Mouse (Mus musculus) neural tube, embryonic 11.5 days (tissue): ENCODE measurements around the gene Iqsec1. TPM values are rescaled to one million over a fixed set of nuclear protein-coding genes. Genes with fewer than 3 reads are reported as not detected.
A peak's percentile ranks its signal among the peaks of the same experiment; 100 is the strongest.

Experiments
- ATAC-seq: fragments of 200-750 bp; cut with Nextera tagmentation; 2 replicates; pipeline ENCODE4 v1.8.0; 2017; ENCODE audit warnings: moderate number of reproducible peaks, mild to moderate bottlenecking, moderate TSS enrichment, moderate library complexity; ENCODE audit not compliant: insufficient read depth, low FRiP score, low TSS enrichment
- DNase-seq: peaks from one replicate; pipeline ENCODE4 v3.0.0-alpha.2; 2015; ENCODE audit warnings: low spot score
- H3K27ac ChIP-seq: fragments of 300-500 bp; sonication (generic); 2 replicates; pipeline ENCODE4 v1.5.1; 2014; ENCODE audit warnings: low read depth, mild to moderate bottlenecking, low read length
- H3K27me3 ChIP-seq: fragments of 300-500 bp; sonication (generic); 2 replicates; pipeline ENCODE4 v1.6.1; 2014; ENCODE audit warnings: mild to moderate bottlenecking, low read length, mixed read lengths; ENCODE audit not compliant: control insufficient read depth, insufficient read depth
- H3K36me3 ChIP-seq: fragments of 300-500 bp; sonication (generic); 2 replicates; pipeline ENCODE4 v1.6.1; 2014; ENCODE audit warnings: mild to moderate bottlenecking, low read length, moderate library complexity, mixed read lengths; ENCODE audit not compliant: control insufficient read depth, insufficient read depth
- H3K4me1 ChIP-seq: fragments of 300-500 bp; sonication (generic); 2 replicates; pipeline ENCODE4 v1.6.1; 2014; ENCODE audit warnings: low read length, mixed read lengths; ENCODE audit not compliant: control insufficient read depth, insufficient read depth
- H3K4me2 ChIP-seq: fragments of 300-500 bp; sonication (generic); 2 replicates; pipeline ENCODE4 v1.6.1; 2014; ENCODE audit warnings: low read depth, mild to moderate bottlenecking, moderate library complexity
- H3K4me3 ChIP-seq: fragments of 300-500 bp; sonication (generic); 2 replicates; pipeline ENCODE4 v1.5.1; 2014; ENCODE audit warnings: low read depth, low read length
- H3K9ac ChIP-seq: fragments of 300-500 bp; sonication (generic); 2 replicates; pipeline ENCODE4 v1.6.1; 2014; ENCODE audit warnings: mild to moderate bottlenecking, low read length
- H3K9me3 ChIP-seq: fragments of 300-500 bp; sonication (generic); 2 replicates; pipeline ENCODE4 v1.6.1; 2016; ENCODE audit warnings: low read length; ENCODE audit not compliant: control insufficient read depth
- WGBS: fragments of 180-500 bp; shearing (Covaris S2); extraction: QIAGEN DNeasy Blood & Tissue Kit; methylation state at CpG from one replicate; pipeline ENCODE4 v1.1.7; 2014; 5-methylcytosine and 5-hydroxymethylcytosine counted together
- polyA plus RNA-seq: library from polyadenylated mRNA; unstranded; fragments of >200 nt; fragmentation: Nextera tagmentation; extraction: Ambion mirVana; gene quantifications from 2 replicates; pipeline ENCODE4 v1.2.1, GENCODE M21; 2014

Gene Iqsec1
- polyA plus RNA-seq, 1 experiment from 2014 or later: 18.6 TPM

DNA sequence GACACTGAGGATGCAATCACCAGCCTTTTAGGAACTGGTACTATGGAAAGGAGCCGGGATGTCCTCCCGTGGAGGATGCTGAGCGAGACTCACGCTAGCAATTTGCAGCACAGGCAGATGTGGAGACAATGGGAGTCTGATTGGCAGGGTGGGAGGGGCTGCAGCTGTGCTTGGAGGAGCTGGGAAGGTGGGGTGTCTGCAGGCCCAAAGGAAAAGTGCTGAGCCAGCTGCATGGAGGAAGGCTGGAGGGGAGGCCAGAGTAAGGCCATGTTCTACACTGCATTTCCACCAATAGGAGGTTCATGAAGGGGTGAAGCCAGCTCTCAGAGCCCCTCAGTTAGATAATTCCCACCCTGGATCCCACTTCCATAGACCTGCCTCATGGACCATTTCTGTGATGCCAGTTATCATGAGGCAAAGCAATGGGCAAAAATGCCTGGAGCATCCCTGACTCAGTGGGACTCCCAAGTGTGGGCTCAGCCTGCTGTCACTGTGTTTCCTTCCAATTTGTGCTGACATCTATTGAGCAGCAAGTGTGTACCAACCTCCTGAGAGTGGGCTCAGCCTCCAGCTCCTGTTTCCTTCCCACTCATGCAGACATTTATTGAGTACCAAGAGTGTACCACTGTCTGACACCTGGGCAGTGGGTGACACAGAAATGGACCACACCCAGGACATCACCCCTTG, 166.4 kb downstream of the Iqsec1 start:
- ATAC-seq (no peak), DNase-seq (no peak)
- Histone ChIP-seq H3K36me3 (no peaks in the 10 kb centered on the region), H3K4me1 (peaks cover 7% of the 10 kb centered on the region), H3K9ac (no peak overlapping the region), H3K4me3 (no peak overlapping the region), H3K4me2 (no peak overlapping the region), H3K27me3 (no peaks in the 10 kb centered on the region), H3K9me3 (no peaks in the 10 kb centered on the region), H3K27ac (no peak overlapping the region)
- WGBS: 28% methylated on average over 4 of the region's 4 CpGs

DNA sequence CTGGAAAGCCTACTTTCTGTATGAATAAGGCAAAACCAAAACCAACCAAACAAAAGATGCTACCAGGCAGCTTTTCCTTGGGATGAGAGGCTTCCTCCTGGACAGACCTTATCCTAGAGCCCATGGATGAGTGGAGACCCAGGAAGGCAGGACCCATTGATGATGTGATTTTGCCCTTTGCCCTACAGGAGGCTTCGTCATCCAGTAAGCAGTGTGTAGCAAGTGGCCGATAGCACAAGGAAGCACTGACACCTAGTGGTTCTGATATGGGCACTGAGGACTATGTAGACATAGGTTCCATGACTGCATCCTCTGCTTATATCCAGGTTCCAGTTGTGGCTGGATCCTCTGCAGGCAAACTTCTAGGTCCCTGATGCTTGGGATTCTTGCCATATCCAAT, 168.6 kb downstream of the Iqsec1 start:
- H3K27ac ChIP-seq: no peak overlapping the region
- no peak overlapping the region for H3K4me3 ChIP-seq
- no peaks in the 10 kb centered on the region for H3K36me3 ChIP-seq
- H3K9ac ChIP-seq: no peak overlapping the region
- DNase-seq: no peak
- no peak overlapping the region for H3K4me2 ChIP-seq
- no peaks in the 10 kb centered on the region for H3K9me3 ChIP-seq
- no peak for ATAC-seq
- H3K27me3 ChIP-seq: no peaks in the 10 kb centered on the region
- H3K4me1 ChIP-seq: peaks cover 7% of the 10 kb centered on the region
- 59% methylated on average over 2 of the region's 2 CpGs for WGBS

- no peak overlapping the region for H3K9ac ChIP-seq
- ATAC-seq (no peak), DNase-seq (peak; percentile 73)
- no peak overlapping the region for H3K4me2 ChIP-seq
- no peak overlapping the region for H3K4me3 ChIP-seq
- H3K9me3 ChIP-seq: no peaks in the 10 kb centered on the region
- no peaks in the 10 kb centered on the region for H3K36me3 ChIP-seq
- H3K27me3 ChIP-seq: no peaks in the 10 kb centered on the region
- H3K4me1 ChIP-seq: peaks cover 7% of the 10 kb centered on the region
- no peak overlapping the region for H3K27ac ChIP-seq
- 0% methylated on average over 1 of the region's 4 CpGs for WGBS
Observed at GRCm38 (mm10) chr6:90818956-90819355, 169.5 kb downstream of the Iqsec1 start.

DNA sequence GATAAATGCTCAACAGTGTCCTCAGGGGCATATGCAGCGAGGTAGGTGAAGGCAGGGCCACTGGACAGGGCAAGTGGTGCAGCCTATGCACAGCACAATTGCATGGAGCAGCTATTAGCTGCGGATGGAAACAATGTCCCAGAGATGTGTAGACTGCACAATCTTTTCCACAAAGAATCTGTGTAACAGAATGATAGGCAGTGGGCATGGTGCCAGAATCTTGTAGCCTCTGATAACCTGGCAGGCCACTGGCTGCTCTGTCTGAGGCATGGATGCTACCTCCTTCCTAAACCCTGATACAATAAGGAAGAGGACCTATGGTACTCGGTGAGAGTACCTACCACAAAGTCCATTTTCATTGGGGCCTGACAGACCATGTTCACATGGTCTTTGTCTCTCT, 171.9 kb downstream of the Iqsec1 start:
- 85% methylated on average over 3 of the region's 3 CpGs for WGBS
- DNase-seq: no peak
- no peaks in the 10 kb centered on the region for H3K36me3 ChIP-seq
- H3K27me3 ChIP-seq: no peaks in the 10 kb centered on the region
- H3K4me2 ChIP-seq: no peak overlapping the region
- no peak overlapping the region for H3K27ac ChIP-seq
- no peak overlapping the region for H3K4me3 ChIP-seq
- no peaks in the 10 kb centered on the region for H3K9me3 ChIP-seq
- no peak for ATAC-seq
- no peak overlapping the region for H3K9ac ChIP-seq
- no peaks in the 10 kb centered on the region for H3K4me1 ChIP-seq

DNA sequence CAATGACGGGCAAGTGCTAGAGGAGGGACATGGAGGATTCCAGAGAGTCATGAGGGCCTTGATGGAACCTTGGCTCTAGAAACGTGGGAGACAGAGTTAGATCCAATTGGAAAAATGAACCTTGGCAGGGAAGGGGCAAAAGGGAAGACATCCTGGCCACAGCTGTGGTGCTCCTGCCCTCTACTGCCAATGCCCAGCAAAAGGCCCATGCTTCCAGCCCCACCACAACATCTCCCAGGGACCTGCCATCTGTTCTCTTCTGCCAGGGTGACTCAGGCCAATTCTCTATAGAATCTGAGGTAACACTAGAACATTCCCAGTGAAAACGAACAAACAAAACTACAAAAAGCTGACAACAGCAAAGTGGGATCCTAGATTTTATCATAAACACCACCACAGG, 173.1 kb downstream of the Iqsec1 start:
- no peaks in the 10 kb centered on the region for H3K36me3 ChIP-seq
- H3K9ac ChIP-seq: no peak overlapping the region
- no peak for ATAC-seq
- no peaks in the 10 kb centered on the region for H3K27me3 ChIP-seq
- no peaks in the 10 kb centered on the region for H3K4me1 ChIP-seq
- no peak overlapping the region for H3K27ac ChIP-seq
- H3K9me3 ChIP-seq: no peaks in the 10 kb centered on the region
- 76% methylated on average over 3 of the region's 3 CpGs for WGBS
- H3K4me2 ChIP-seq: no peak overlapping the region
- no peak overlapping the region for H3K4me3 ChIP-seq
- DNase-seq: no peak

DNA sequence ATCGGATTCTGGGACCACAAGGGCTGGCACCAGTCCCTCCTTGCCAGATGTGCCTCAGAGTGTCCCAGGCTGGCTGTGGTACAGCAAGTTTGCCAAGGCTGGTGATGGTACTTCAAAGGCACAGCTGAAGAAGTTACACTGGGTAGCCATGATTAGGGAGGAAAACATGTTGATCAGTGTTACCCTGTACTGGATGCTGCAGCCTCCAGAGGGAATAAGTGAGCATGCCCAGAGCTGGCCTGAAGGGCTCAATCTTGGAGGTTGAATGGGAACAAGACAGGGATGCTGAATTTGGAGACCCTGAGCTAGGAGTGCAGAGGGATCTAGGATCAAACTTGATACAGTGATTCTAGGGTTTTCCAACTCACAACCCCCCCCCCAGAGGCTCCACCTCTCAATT, 175.0 kb downstream of the Iqsec1 start:
- Histone ChIP-seq H3K36me3 (no peaks in the 10 kb centered on the region), H3K27me3 (no peaks in the 10 kb centered on the region), H3K27ac (no peak overlapping the region), H3K9me3 (no peaks in the 10 kb centered on the region), H3K4me3 (no peak overlapping the region), H3K4me1 (peaks cover 7% of the 10 kb centered on the region; the same call in 1 of the 2 replicates), H3K4me2 (no peak overlapping the region), H3K9ac (no peak overlapping the region)
- no peak for ATAC-seq
- WGBS: 86% methylated on average over 1 of the region's 1 CpGs
- no peak for DNase-seq

DNA sequence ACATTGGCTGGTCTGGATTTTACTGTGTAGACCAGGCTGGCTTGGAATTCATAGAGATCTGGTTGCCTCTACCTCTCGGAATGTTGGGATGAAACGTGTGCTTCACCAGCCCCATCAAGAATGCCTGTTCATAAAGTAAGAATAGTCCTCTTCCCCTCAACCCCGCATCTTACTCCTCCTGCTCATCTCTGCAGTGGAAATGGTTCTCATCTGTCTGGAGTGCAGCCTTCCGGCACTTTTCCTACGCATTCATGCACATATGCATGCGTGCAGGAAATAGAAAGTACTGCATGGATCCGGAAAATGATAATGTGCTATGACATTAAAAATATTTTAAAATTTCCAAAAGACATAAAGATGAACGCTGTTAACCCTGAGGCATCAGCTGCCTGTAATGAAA, 175.9 kb downstream of the Iqsec1 start:
- no peak for ATAC-seq

GRCm38 (mm10) chr6:90812072-90812471, 176.4 kb downstream of the Iqsec1 start:
- no peaks in the 10 kb centered on the region for H3K27me3 ChIP-seq
- 74% methylated on average over 3 of the region's 3 CpGs for WGBS
- no peak overlapping the region for H3K4me3 ChIP-seq
- no peak for DNase-seq
- H3K9ac ChIP-seq: no peak overlapping the region
- H3K9me3 ChIP-seq: no peaks in the 10 kb centered on the region
- H3K27ac ChIP-seq: no peak overlapping the region
- peaks cover 10% of the 10 kb centered on the region; the same call in 1 of the 2 replicates for H3K4me1 ChIP-seq
- no peaks in the 10 kb centered on the region for H3K36me3 ChIP-seq
- H3K4me2 ChIP-seq: no peak overlapping the region
- ATAC-seq: no peak

More for the DNA sequence above, 175.9 kb downstream of the Iqsec1 start:
- no peaks in the 10 kb centered on the region for H3K36me3 ChIP-seq
- no peak overlapping the region for H3K4me3 ChIP-seq
- DNase-seq: no peak
- peaks cover 10% of the 10 kb centered on the region; the same call in 1 of the 2 replicates for H3K4me1 ChIP-seq
- H3K27ac ChIP-seq: no peak overlapping the region
- H3K27me3 ChIP-seq: no peaks in the 10 kb centered on the region
- H3K9me3 ChIP-seq: no peaks in the 10 kb centered on the region
- WGBS: 87% methylated on average over 8 of the region's 8 CpGs
- H3K4me2 ChIP-seq: no peak overlapping the region
- no peak overlapping the region for H3K9ac ChIP-seq

- ATAC-seq (no peak), DNase-seq (no peak)
- WGBS: 33% methylated on average over 1 of the region's 1 CpGs
- no peaks in the 10 kb centered on the region for H3K9me3 ChIP-seq
- no peaks in the 10 kb centered on the region for H3K36me3 ChIP-seq
- H3K4me2 ChIP-seq: no peak overlapping the region
- no peak overlapping the region for H3K27ac ChIP-seq
- H3K27me3 ChIP-seq: no peaks in the 10 kb centered on the region
- H3K4me1 ChIP-seq: peaks cover 10% of the 10 kb centered on the region; the same call in 1 of the 2 replicates
- H3K4me3 ChIP-seq: no peak overlapping the region
- H3K9ac ChIP-seq: no peak overlapping the region
Observed at GRCm38 (mm10) chr6:90810576-90810975, 177.9 kb downstream of the Iqsec1 start.
